Mouse (Mus musculus): ENCODE results near the gene Acer1. TPM values are rescaled to one million over a fixed set of nuclear protein-coding genes. Genes with fewer than 3 reads are reported as not detected.

The Acer1 gene
- polyA plus RNA-seq, 1 experiment from 2014 or later, result not detected

- Histone ChIP-seq H3K4me2 (replicated peaks; ENCODE audit: low read depth, low read length) (no peak overlapping the region), H3K27ac (ENCODE audit: low read depth, low read length) (no peak overlapping the region), H3K4me1 (replicated peaks; ENCODE audit: control insufficient read depth, insufficient read depth, low read length) (no peaks in the 10 kb centered on the region), H3K4me3 (ENCODE audit: low read depth, low read length) (no peak overlapping the region), H3K36me3 (ENCODE audit: control insufficient read depth, insufficient read depth, low read length) (no peaks in the 10 kb centered on the region), H3K27me3 (ENCODE audit: control insufficient read depth, insufficient read depth, low read length) (no peaks in the 10 kb centered on the region), H3K9ac (ENCODE audit: low read depth, low read length) (no peak overlapping the region), H3K9me3 (ENCODE audit: control insufficient read depth, low read length) (no peaks in the 10 kb centered on the region)
- 82% methylated on average over 9 of the region's 9 CpGs for WGBS
- DNase-seq (ENCODE audit: low spot score), result no peak
- ATAC-seq (ENCODE audit: low FRiP score), result no peak
Measured at GRCm38 (mm10) chr17:56984886-56985285, 3.0 kb upstream of the Acer1 start.

DNA sequence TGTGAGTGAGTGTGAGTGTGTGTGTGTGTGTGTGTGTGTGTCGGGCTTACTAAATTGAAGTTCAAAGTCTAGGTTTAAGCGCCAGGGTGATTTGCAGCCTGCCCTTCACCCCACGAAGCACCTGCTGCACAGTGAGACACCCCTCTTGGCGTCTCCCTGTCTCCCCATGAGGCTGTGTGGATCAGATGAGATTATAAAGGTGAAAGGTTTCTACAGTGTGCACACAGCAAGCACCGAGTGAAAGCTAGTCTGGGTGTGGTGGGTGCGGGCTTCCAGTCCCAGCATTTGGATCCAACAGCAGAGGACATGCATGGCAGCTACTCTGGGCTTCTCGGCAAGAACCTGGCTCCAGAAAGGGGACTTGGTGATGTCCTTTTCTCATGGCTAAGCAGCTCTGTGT lies 877 bp downstream of the Acer1 start:
- DNase-seq (ENCODE audit: low spot score), result no peak
- Histone ChIP-seq H3K27me3 (ENCODE audit: control insufficient read depth, insufficient read depth, low read length) (no peaks in the 10 kb centered on the region), H3K4me1 (replicated peaks; ENCODE audit: control insufficient read depth, insufficient read depth, low read length) (no peaks in the 10 kb centered on the region), H3K36me3 (ENCODE audit: control insufficient read depth, insufficient read depth, low read length) (no peaks in the 10 kb centered on the region), H3K27ac (ENCODE audit: low read depth, low read length) (no peak overlapping the region), H3K9me3 (ENCODE audit: control insufficient read depth, low read length) (no peaks in the 10 kb centered on the region), H3K4me3 (ENCODE audit: low read depth, low read length) (no peak overlapping the region), H3K9ac (ENCODE audit: low read depth, low read length) (no peak overlapping the region), H3K4me2 (replicated peaks; ENCODE audit: low read depth, low read length) (no peak overlapping the region)
- no peak for ATAC-seq (ENCODE audit: low FRiP score)
- WGBS, result 84% methylated on average over 7 of the region's 7 CpGs

DNA sequence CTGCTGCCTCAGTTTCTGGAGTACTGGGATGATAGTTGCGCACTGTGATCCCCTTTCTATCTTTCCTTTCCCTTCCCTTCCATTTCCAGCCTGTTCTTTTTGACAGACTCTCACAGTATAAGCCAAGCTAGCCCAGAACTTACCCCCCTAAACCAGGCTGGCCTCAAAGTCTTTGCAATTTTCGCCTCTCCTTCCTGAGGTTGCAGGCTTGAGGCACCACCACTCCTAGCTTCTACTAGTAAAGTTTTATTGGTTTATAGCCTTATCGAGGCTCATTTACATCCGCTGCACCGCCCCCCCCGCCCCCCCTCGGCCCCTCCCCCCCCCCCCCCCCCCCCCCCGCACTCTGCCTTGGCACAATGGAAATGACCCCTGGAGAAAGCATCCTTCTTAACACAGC lies 2.4 kb downstream of the Acer1 start:
- no peak overlapping the region for H3K4me3 ChIP-seq (ENCODE audit: low read depth, low read length)
- H3K9me3 ChIP-seq (ENCODE audit: control insufficient read depth, low read length), result no peaks in the 10 kb centered on the region
- DNase-seq (ENCODE audit: low spot score), result no peak
- 39% methylated on average over 7 of the region's 8 CpGs for WGBS
- H3K27ac ChIP-seq (ENCODE audit: low read depth, low read length), result no peak overlapping the region
- no peaks in the 10 kb centered on the region for H3K36me3 ChIP-seq (ENCODE audit: control insufficient read depth, insufficient read depth, low read length)
- ATAC-seq (ENCODE audit: low FRiP score), result no peak
- no peaks in the 10 kb centered on the region for H3K27me3 ChIP-seq (ENCODE audit: control insufficient read depth, insufficient read depth, low read length)
- H3K4me1 ChIP-seq (replicated peaks; ENCODE audit: control insufficient read depth, insufficient read depth, low read length), result no peaks in the 10 kb centered on the region
- no peak overlapping the region for H3K4me2 ChIP-seq (replicated peaks; ENCODE audit: low read depth, low read length)
- H3K9ac ChIP-seq (ENCODE audit: low read depth, low read length), result no peak overlapping the region

- no peak overlapping the region for H3K4me3 ChIP-seq (ENCODE audit: low read depth, low read length)
- H3K9ac ChIP-seq (ENCODE audit: low read depth, low read length), result no peak overlapping the region
- no peak for DNase-seq (ENCODE audit: low spot score)
- ATAC-seq (ENCODE audit: low FRiP score), result no peak
- no peaks in the 10 kb centered on the region for H3K27me3 ChIP-seq (ENCODE audit: control insufficient read depth, insufficient read depth, low read length)
- no peak overlapping the region for H3K4me2 ChIP-seq (replicated peaks; ENCODE audit: low read depth, low read length)
- H3K36me3 ChIP-seq (ENCODE audit: control insufficient read depth, insufficient read depth, low read length), result no peaks in the 10 kb centered on the region
- H3K4me1 ChIP-seq (replicated peaks; ENCODE audit: control insufficient read depth, insufficient read depth, low read length), result no peaks in the 10 kb centered on the region
- no peak overlapping the region for H3K27ac ChIP-seq (ENCODE audit: low read depth, low read length)
- WGBS, result 77% methylated on average over 8 of the region's 8 CpGs
- no peaks in the 10 kb centered on the region for H3K9me3 ChIP-seq (ENCODE audit: control insufficient read depth, low read length)
Measured at GRCm38 (mm10) chr17:56976531-56977390, 5.2 kb downstream of the Acer1 start.

- H3K9me3 ChIP-seq (ENCODE audit: control insufficient read depth, low read length), result no peaks in the 10 kb centered on the region
- no peaks in the 10 kb centered on the region for H3K36me3 ChIP-seq (ENCODE audit: control insufficient read depth, insufficient read depth, low read length)
- no peak overlapping the region for H3K4me3 ChIP-seq (ENCODE audit: low read depth, low read length)
- H3K4me1 ChIP-seq (replicated peaks; ENCODE audit: control insufficient read depth, insufficient read depth, low read length), result no peaks in the 10 kb centered on the region
- DNase-seq (ENCODE audit: low spot score), result no peak
- WGBS, result 74% methylated on average over 3 of the region's 3 CpGs
- no peak overlapping the region for H3K4me2 ChIP-seq (replicated peaks; ENCODE audit: low read depth, low read length)
- no peak overlapping the region for H3K9ac ChIP-seq (ENCODE audit: low read depth, low read length)
- no peak for ATAC-seq (ENCODE audit: low FRiP score)
- no peaks in the 10 kb centered on the region for H3K27me3 ChIP-seq (ENCODE audit: control insufficient read depth, insufficient read depth, low read length)
- H3K27ac ChIP-seq (ENCODE audit: low read depth, low read length), result no peak overlapping the region
Measured at GRCm38 (mm10) chr17:56975391-56975790, 6.5 kb downstream of the Acer1 start.

GRCm38 (mm10) chr17:56974708-56975240 lies 7.2 kb downstream of the Acer1 start:
- Histone ChIP-seq H3K9me3 (ENCODE audit: control insufficient read depth, low read length) (no peaks in the 10 kb centered on the region), H3K27me3 (ENCODE audit: control insufficient read depth, insufficient read depth, low read length) (peaks cover 2% of the 10 kb centered on the region; the same call in 1 of the 2 replicates), H3K27ac (ENCODE audit: low read depth, low read length) (no peak overlapping the region), H3K4me3 (ENCODE audit: low read depth, low read length) (no peak overlapping the region), H3K36me3 (ENCODE audit: control insufficient read depth, insufficient read depth, low read length) (no peaks in the 10 kb centered on the region), H3K4me2 (replicated peaks; ENCODE audit: low read depth, low read length) (no peak overlapping the region), H3K4me1 (replicated peaks; ENCODE audit: control insufficient read depth, insufficient read depth, low read length) (no peaks in the 10 kb centered on the region), H3K9ac (ENCODE audit: low read depth, low read length) (no peak overlapping the region)
- ATAC-seq (ENCODE audit: low FRiP score), result no peak
- no peak for DNase-seq (ENCODE audit: low spot score)
- 68% methylated on average over 5 of the region's 5 CpGs for WGBS

DNA sequence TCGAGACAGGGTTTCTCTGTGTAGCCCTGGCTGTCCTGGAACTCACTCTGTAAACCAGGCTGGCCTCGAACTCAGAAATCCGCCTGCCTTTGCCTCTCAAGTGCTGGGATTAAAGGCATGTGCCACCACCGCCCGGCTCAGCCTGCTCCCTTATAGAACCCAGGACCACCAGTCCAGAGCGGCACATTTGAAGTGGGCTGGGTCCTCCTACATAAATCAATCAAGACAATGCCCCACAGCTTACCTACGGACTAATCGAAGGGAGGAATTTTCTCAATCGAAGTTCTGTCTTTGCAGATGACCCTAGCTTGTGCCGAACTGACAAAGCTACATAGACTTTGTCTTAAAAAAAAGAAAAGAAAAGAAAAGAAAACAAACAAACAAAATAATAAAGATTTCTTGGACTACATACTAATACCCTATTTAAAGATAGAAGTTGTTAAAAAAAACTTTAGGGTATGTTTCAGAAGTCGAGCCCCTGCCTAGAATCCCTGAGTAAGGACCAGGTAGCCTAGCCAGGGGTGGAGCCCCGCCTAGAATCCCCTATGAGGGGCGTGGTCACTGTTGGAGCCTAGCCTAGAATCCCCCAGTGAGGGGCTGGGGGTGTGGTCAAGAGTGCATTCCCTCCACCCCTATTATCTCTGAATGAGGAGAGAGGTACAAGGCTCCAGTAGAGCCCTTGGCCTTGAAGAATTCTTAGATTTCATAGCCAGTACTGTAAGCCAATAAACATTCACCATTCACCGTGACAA lies 7.8 kb downstream of the Acer1 start:
- no peaks in the 10 kb centered on the region for H3K36me3 ChIP-seq (ENCODE audit: control insufficient read depth, insufficient read depth, low read length)
- no peak overlapping the region for H3K9ac ChIP-seq (ENCODE audit: low read depth, low read length)
- peaks cover 2% of the 10 kb centered on the region; the same call in 1 of the 2 replicates for H3K27me3 ChIP-seq (ENCODE audit: control insufficient read depth, insufficient read depth, low read length)
- H3K4me3 ChIP-seq (ENCODE audit: low read depth, low read length), result no peak overlapping the region
- no peak overlapping the region for H3K27ac ChIP-seq (ENCODE audit: low read depth, low read length)
- WGBS, result 63% methylated on average over 11 of the region's 14 CpGs
- H3K9me3 ChIP-seq (ENCODE audit: control insufficient read depth, low read length), result no peaks in the 10 kb centered on the region
- H3K4me1 ChIP-seq (replicated peaks; ENCODE audit: control insufficient read depth, insufficient read depth, low read length), result no peaks in the 10 kb centered on the region
- no peak for ATAC-seq (ENCODE audit: low FRiP score)
- no peak overlapping the region for H3K4me2 ChIP-seq (replicated peaks; ENCODE audit: low read depth, low read length)
- DNase-seq (ENCODE audit: low spot score), result no peak

- Histone ChIP-seq H3K4me2 (replicated peaks; ENCODE audit: low read depth, low read length) (no peak overlapping the region), H3K9me3 (ENCODE audit: control insufficient read depth, low read length) (no peaks in the 10 kb centered on the region), H3K4me3 (ENCODE audit: low read depth, low read length) (no peak overlapping the region), H3K36me3 (ENCODE audit: control insufficient read depth, insufficient read depth, low read length) (no peaks in the 10 kb centered on the region), H3K4me1 (replicated peaks; ENCODE audit: control insufficient read depth, insufficient read depth, low read length) (no peaks in the 10 kb centered on the region), H3K27ac (ENCODE audit: low read depth, low read length) (no peak overlapping the region), H3K27me3 (ENCODE audit: control insufficient read depth, insufficient read depth, low read length) (peaks cover 2% of the 10 kb centered on the region; the same call in 1 of the 2 replicates), H3K9ac (ENCODE audit: low read depth, low read length) (no peak overlapping the region)
- WGBS, result 68% methylated on average over 5 of the region's 5 CpGs
- DNase-seq (ENCODE audit: low spot score), result no peak
- ATAC-seq (ENCODE audit: low FRiP score), result no peak
Measured at GRCm38 (mm10) chr17:56970081-56970480, 11.8 kb downstream of the Acer1 start.

All from hindbrain, embryonic 11.5 days (tissue).